ENCODE assay signal across 10 mouse cellular contexts in genomic region chr4:134185569-134185968, GRCm38 (mm10). TPM values are rescaled to one million over a fixed set of nuclear protein-coding genes. Genes with fewer than 3 reads are reported as not detected.
A peak's percentile ranks its signal among the peaks of the same experiment; 100 is the strongest.
DNase-seq lines count a peak whose midpoint lies in the region; ATAC-seq and TF ChIP-seq lines count a peak whose summit lies in the region.
"Had no signal": no experiment of that assay in that cellular context is flagged by ENCODE, and none has a peak within 500 bp of the region (broad histone marks: within the 10 kb centered on the region; RNA-seq: fewer than 3 reads in every experiment).

No protein-coding gene starts in this region.

- no peak for DNase-seq in lung, postnatal 4 days
- DNase-seq in forebrain, embryonic 11.5 days (ENCODE audit: low spot score), result peak; percentile 37
- DNase-seq in limb, embryonic 14.5 days (ENCODE audit: low spot score), result no peak
- no peak for DNase-seq in layer of hippocampus, adult 18-20 months (ENCODE audit: low spot score in 2 of 2)
- DNase-seq in kidney, adult 9 months, result no peak
- DNase-seq in gastrocnemius, adult 8-10 months (ENCODE audit: low spot score in 2 of 2), result no peak
- DNase-seq: embryo, embryonic 11 days; layer of hippocampus, adult 9-11 months had no signal

- H3K4me2 ChIP-seq in lung, embryonic 15.5 days, result peak overlapping the region; percentile 91
- peak overlapping the region; percentile 63 for H3K4me2 ChIP-seq in forebrain, embryonic 11.5 days (ENCODE audit: low read depth, low read length, severe bottlenecking)
- peak overlapping the region; percentile 92 for H3K4me2 ChIP-seq in limb, embryonic 14.5 days (replicated peaks; ENCODE audit: low read depth, low read length, severe bottlenecking)
- peak overlapping the region; percentile 78 for H3K4me2 ChIP-seq in stomach, embryonic 14.5 days (replicated peaks; ENCODE audit: low read depth, low read length)

- peak overlapping the region; percentile 67 for H3K4me3 ChIP-seq in lung, embryonic 15.5 days
- peak overlapping the region; percentile 64 for H3K4me3 ChIP-seq in forebrain, embryonic 11.5 days (ENCODE audit: low read depth, low read length)
- H3K4me3 ChIP-seq in limb, embryonic 14.5 days (replicated peaks; ENCODE audit: low read length), result peak overlapping the region; percentile 74
- peak overlapping the region; percentile 59 for H3K4me3 ChIP-seq in stomach, embryonic 14.5 days (ENCODE audit: low read depth, low read length)

- H3K9me3 ChIP-seq in lung, embryonic 15.5 days, result no peaks in the 10 kb centered on the region
- no peaks in the 10 kb centered on the region for H3K9me3 ChIP-seq in forebrain, embryonic 11.5 days (ENCODE audit: control insufficient read depth, low read length)
- no peaks in the 10 kb centered on the region for H3K9me3 ChIP-seq in limb, embryonic 14.5 days (ENCODE audit: control insufficient read depth, low read length)
- H3K9me3 ChIP-seq in stomach, embryonic 14.5 days (ENCODE audit: control insufficient read depth, low read depth, low read length), result no peaks in the 10 kb centered on the region

- WGBS in lung, embryonic 15.5 days, result 71% methylated on average over 3 of the region's 3 CpGs
- WGBS in forebrain, embryonic 11.5 days, result 82% methylated on average over 3 of the region's 3 CpGs
- 72% methylated on average over 3 of the region's 3 CpGs for WGBS in limb, embryonic 14.5 days
- 80% methylated on average over 3 of the region's 3 CpGs for WGBS in stomach, embryonic 14.5 days

- no peaks in the 10 kb centered on the region for H3K36me3 ChIP-seq in lung, embryonic 15.5 days
- no peaks in the 10 kb centered on the region for H3K36me3 ChIP-seq in forebrain, embryonic 11.5 days (ENCODE audit: control insufficient read depth, insufficient read depth, low read length)
- H3K36me3 ChIP-seq in limb, embryonic 14.5 days (ENCODE audit: control insufficient read depth, insufficient read depth, low read length), result no peaks in the 10 kb centered on the region
- no peaks in the 10 kb centered on the region; the same call in 1 of the 2 replicates for H3K36me3 ChIP-seq in stomach, embryonic 14.5 days (ENCODE audit: control insufficient read depth, insufficient read depth, low read length)

- peak overlapping the region; percentile 61 for H3K9ac ChIP-seq in lung, embryonic 15.5 days
- H3K9ac ChIP-seq in forebrain, embryonic 11.5 days (ENCODE audit: low read length), result peak overlapping the region; percentile 83; the same call in 1 of the 2 replicates
- no peak overlapping the region for H3K9ac ChIP-seq in limb, embryonic 14.5 days (ENCODE audit: low read depth, low read length, severe bottlenecking)
- peak overlapping the region; percentile 43; the same call in 1 of the 2 replicates for H3K9ac ChIP-seq in stomach, embryonic 14.5 days (replicated peaks; ENCODE audit: low read depth, low read length)

- peaks cover 11% of the 10 kb centered on the region for H3K4me1 ChIP-seq in lung, embryonic 15.5 days
- H3K4me1 ChIP-seq in forebrain, embryonic 11.5 days (replicated peaks; ENCODE audit: control insufficient read depth, insufficient read depth, low read length), result peaks cover 3% of the 10 kb centered on the region; the same call in 1 of the 2 replicates
- peaks cover 9% of the 10 kb centered on the region for H3K4me1 ChIP-seq in limb, embryonic 14.5 days (ENCODE audit: control insufficient read depth, insufficient read depth, low read length)
- H3K4me1 ChIP-seq in stomach, embryonic 14.5 days (ENCODE audit: control insufficient read depth, insufficient read depth, low read length), result peaks cover 5% of the 10 kb centered on the region

- no peaks in the 10 kb centered on the region for H3K27me3 ChIP-seq in lung, embryonic 15.5 days
- H3K27me3 ChIP-seq in forebrain, embryonic 11.5 days (ENCODE audit: control insufficient read depth, insufficient read depth, low read length), result no peaks in the 10 kb centered on the region
- H3K27me3 ChIP-seq in limb, embryonic 14.5 days (ENCODE audit: control insufficient read depth, insufficient read depth, low read length), result no peaks in the 10 kb centered on the region
- no peaks in the 10 kb centered on the region for H3K27me3 ChIP-seq in stomach, embryonic 14.5 days (ENCODE audit: control insufficient read depth, insufficient read depth, low read length)

- no peak overlapping the region for H3K27ac ChIP-seq in lung, embryonic 15.5 days
- H3K27ac ChIP-seq in forebrain, embryonic 11.5 days (ENCODE audit: low read depth, low read length), result no peak overlapping the region
- no peak overlapping the region for H3K27ac ChIP-seq in limb, embryonic 14.5 days (replicated peaks; ENCODE audit: low read depth, low read length)
- no peak overlapping the region for H3K27ac ChIP-seq in stomach, embryonic 14.5 days (ENCODE audit: low read length)

- no peak for ATAC-seq in lung, embryonic 15.5 days (ENCODE audit: borderline replicate concordance, extremely low read depth, low FRiP score, low TSS enrichment)
- no peak for ATAC-seq in forebrain, embryonic 11.5 days (replicated peaks; ENCODE audit: low FRiP score)
- no peak for ATAC-seq in limb, embryonic 14.5 days (ENCODE audit: low FRiP score, low read depth)
- no peak for ATAC-seq in stomach, embryonic 14.5 days (ENCODE audit: insufficient number of reproducible peaks, insufficient read depth, low FRiP score, low read depth)

- no peak for TF ChIP-seq POLR2A in limb, embryonic 14.5 days (IDR thresholded peaks at IDR 0.05; ENCODE audit: borderline replicate concordance, extremely low read depth, insufficient read depth, insufficient read length)

RNA-seq across cellular contexts. Expression of gene Cep85, which starts 1.3 kb away (rescaled TPM):
- polyA plus RNA-seq in lung, embryonic 15.5 days (2015; fragmentation: Nextera tagmentation; extraction: Ambion mirVana), result 37.8 and 45.3 TPM in 2 replicates
- 30.1 and 33.8 TPM in 2 replicates for polyA plus RNA-seq in forebrain, embryonic 11.5 days (2014; fragmentation: Nextera tagmentation; extraction: Ambion mirVana)
- polyA plus RNA-seq in limb, embryonic 14.5 days (2012; rRNA removed), result 22.4 and 32.2 TPM in 2 replicates
- 40.3 and 46.5 TPM in 2 replicates for polyA plus RNA-seq in limb, embryonic 14.5 days (2014; fragmentation: Nextera tagmentation; extraction: Ambion mirVana)
- polyA plus RNA-seq in stomach, embryonic 14.5 days (2014; fragmentation: Nextera tagmentation; extraction: Ambion mirVana), result 43.2 and 55.9 TPM in 2 replicates
- 10 to 100 TPM; 15.3 to 17.2 TPM for total RNA-seq in layer of hippocampus, adult 18-20 months (2021)
- 10 to 100 TPM; 46.5 to 67.7 (median 55.8) TPM for total RNA-seq in gastrocnemius, adult 8-10 months (2022)

RNA-seq across cellular contexts. Expression of gene Gm7534, which starts 17.2 kb away (rescaled TPM):
- polyA plus RNA-seq in lung, embryonic 15.5 days (2015; fragmentation: Nextera tagmentation; extraction: Ambion mirVana), result not detected in 2 replicates
- not detected in 2 replicates for polyA plus RNA-seq in forebrain, embryonic 11.5 days (2014; fragmentation: Nextera tagmentation; extraction: Ambion mirVana)
- not detected in 2 replicates for polyA plus RNA-seq in limb, embryonic 14.5 days (2012; rRNA removed)
- not detected in 2 replicates for polyA plus RNA-seq in limb, embryonic 14.5 days (2014; fragmentation: Nextera tagmentation; extraction: Ambion mirVana)
- polyA plus RNA-seq in stomach, embryonic 14.5 days (2014; fragmentation: Nextera tagmentation; extraction: Ambion mirVana), result not detected in 2 replicates
- total RNA-seq in layer of hippocampus, adult 18-20 months (2021), result not detected
- total RNA-seq in gastrocnemius, adult 8-10 months (2022), result not detected

RNA-seq across cellular contexts. Expression of gene Catsper4, which starts 41.6 kb away (rescaled TPM):
- polyA plus RNA-seq in lung, embryonic 15.5 days (2015; fragmentation: Nextera tagmentation; extraction: Ambion mirVana), result 0.18 and 0.19 TPM in 2 replicates
- not detected in 2 replicates for polyA plus RNA-seq in forebrain, embryonic 11.5 days (2014; fragmentation: Nextera tagmentation; extraction: Ambion mirVana)
- polyA plus RNA-seq in limb, embryonic 14.5 days (2012; rRNA removed), result 0.06 and 0.16 TPM in 2 replicates
- not detected in 2 replicates for polyA plus RNA-seq in limb, embryonic 14.5 days (2014; fragmentation: Nextera tagmentation; extraction: Ambion mirVana)
- polyA plus RNA-seq in stomach, embryonic 14.5 days (2014; fragmentation: Nextera tagmentation; extraction: Ambion mirVana), result 0.32 TPM in 1 of 2 replicates, not detected in the other
- total RNA-seq in layer of hippocampus, adult 18-20 months (2021), result not detected
- 1 to 10 TPM in 2 of 4 experiments, under 1 TPM in 2; 0.75 to 1.8 (median 1.1) TPM for total RNA-seq in gastrocnemius, adult 8-10 months (2022)

RNA-seq across cellular contexts. Expression of gene Cnksr1, which starts 52.6 kb away (rescaled TPM):
- polyA plus RNA-seq in lung, embryonic 15.5 days (2015; fragmentation: Nextera tagmentation; extraction: Ambion mirVana), result 10.1 and 10.9 TPM in 2 replicates
- polyA plus RNA-seq in forebrain, embryonic 11.5 days (2014; fragmentation: Nextera tagmentation; extraction: Ambion mirVana), result 0.24 and 0.45 TPM in 2 replicates
- polyA plus RNA-seq in limb, embryonic 14.5 days (2012; rRNA removed), result 2.8 and 3.3 TPM in 2 replicates
- 2.0 TPM in 2 replicates for polyA plus RNA-seq in limb, embryonic 14.5 days (2014; fragmentation: Nextera tagmentation; extraction: Ambion mirVana)
- polyA plus RNA-seq in stomach, embryonic 14.5 days (2014; fragmentation: Nextera tagmentation; extraction: Ambion mirVana), result 5.7 and 6.3 TPM in 2 replicates
- total RNA-seq in layer of hippocampus, adult 18-20 months (2021), result under 1 TPM; 0.13 to 0.64 TPM
- total RNA-seq in gastrocnemius, adult 8-10 months (2022), result 10 to 100 TPM; 48.7 to 66.3 (median 61.7) TPM

RNA-seq across cellular contexts. Expression of gene Sh3bgrl3, which starts 57.0 kb away (rescaled TPM):
- polyA plus RNA-seq in lung, embryonic 15.5 days (2015; fragmentation: Nextera tagmentation; extraction: Ambion mirVana), result 406 and 408 TPM in 2 replicates
- 264 and 278 TPM in 2 replicates for polyA plus RNA-seq in forebrain, embryonic 11.5 days (2014; fragmentation: Nextera tagmentation; extraction: Ambion mirVana)
- 325 and 365 TPM in 2 replicates for polyA plus RNA-seq in limb, embryonic 14.5 days (2012; rRNA removed)
- 532 and 538 TPM in 2 replicates for polyA plus RNA-seq in limb, embryonic 14.5 days (2014; fragmentation: Nextera tagmentation; extraction: Ambion mirVana)
- polyA plus RNA-seq in stomach, embryonic 14.5 days (2014; fragmentation: Nextera tagmentation; extraction: Ambion mirVana), result 403 and 435 TPM in 2 replicates
- total RNA-seq in layer of hippocampus, adult 18-20 months (2021), result 100 to 1,000 TPM; 250 to 270 TPM
- total RNA-seq in gastrocnemius, adult 8-10 months (2022), result 10 to 100 TPM in 3 of 4 experiments, 1 to 10 TPM in 1; 9.0 to 16.5 (median 13.4) TPM
